Mouse (Mus musculus): Measurements from ENCODE around the gene Pdap1.
"Not testable (repeated sequence)": the region's sequence is repeated elsewhere in the genome, so short reads cannot be mapped to it uniquely, and the experiment has no call there.

The Pdap1 gene

DNA sequence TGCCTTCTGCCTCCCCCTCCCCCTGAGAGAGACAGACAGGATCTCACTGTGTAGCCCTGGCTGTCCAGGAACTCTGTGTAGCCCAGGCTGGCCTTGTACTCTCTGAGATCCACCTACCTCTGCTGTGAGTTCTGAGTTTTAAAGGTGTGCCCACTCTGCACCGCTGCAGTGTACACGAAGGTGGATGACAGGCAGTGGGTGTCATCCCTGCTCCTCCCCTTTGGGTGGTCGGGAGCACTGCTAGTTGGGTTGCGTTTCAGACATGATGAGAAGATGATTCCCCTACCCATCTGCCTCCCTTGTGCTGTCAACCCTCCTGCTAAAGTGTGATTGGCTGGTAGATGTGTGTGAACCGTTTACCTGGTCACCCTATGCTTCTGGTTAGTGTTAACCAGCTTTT, 21.6 kb downstream of the Pdap1 start:
- no peak for DNase-seq (ENCODE audit: low spot score)

DNA sequence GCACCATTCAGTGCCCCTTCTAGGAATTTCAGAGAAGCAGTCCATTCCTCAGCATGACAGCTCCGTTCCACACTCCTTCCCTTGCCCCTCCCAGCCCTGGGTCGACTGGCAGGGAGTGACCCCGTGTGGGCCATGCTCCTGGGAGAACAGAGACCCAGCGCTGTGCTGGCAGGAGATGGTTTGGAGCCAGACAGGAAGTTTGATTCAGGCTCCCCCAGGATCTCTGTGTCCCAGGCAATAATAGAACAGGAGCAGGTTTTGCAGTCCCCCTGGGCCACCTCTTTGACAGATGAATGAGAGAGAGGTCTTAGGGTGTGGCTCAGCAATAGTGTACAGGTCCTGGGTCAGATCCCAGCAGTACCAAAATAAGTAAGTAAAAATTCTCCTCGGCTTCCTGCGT, 22.0 kb downstream of the Pdap1 start:
- no peak for DNase-seq (ENCODE audit: low spot score)

DNA sequence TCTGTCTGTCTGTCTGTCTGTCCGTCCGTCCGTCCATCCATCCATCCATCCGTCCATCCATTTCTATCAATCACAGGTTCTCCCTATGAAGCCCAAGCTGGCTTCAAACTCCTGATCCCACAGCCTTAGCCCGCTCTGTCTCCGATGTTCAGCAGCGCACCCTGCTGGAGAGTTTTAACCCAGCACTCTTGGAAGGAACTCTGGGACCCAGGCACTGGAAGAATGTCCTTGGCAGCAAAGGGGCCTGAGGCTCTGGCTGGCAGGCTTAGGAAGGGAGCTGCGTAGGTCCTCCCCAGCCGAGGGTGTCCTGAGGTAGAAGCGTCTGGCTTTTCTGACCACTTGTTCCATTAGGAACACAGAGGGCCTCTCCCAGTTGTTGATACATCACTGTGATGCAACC, 23.1 kb downstream of the Pdap1 start:
- DNase-seq (ENCODE audit: low spot score) = peak; percentile 69

DNA sequence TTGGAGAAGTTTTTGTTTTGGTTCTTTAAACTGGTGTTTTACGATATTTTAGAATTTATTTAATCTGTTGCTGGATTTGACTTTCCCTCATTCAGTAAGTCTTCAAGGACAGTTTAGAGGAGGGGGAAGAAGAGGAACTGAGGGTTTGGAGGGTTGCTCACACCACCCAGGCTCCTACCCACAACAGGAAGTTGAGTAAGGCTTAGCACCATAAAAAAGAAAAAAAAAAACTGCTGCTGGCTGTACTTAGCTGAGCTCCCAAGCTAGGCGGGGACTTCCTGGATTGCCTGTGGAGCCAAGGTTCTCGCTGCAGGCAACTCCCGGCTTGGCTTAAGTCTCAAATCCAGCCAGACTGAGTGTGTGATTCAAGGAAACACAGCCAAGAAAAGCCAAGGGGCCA, 23.7 kb downstream of the Pdap1 start:
- DNase-seq (ENCODE audit: low spot score) = no peak

DNA sequence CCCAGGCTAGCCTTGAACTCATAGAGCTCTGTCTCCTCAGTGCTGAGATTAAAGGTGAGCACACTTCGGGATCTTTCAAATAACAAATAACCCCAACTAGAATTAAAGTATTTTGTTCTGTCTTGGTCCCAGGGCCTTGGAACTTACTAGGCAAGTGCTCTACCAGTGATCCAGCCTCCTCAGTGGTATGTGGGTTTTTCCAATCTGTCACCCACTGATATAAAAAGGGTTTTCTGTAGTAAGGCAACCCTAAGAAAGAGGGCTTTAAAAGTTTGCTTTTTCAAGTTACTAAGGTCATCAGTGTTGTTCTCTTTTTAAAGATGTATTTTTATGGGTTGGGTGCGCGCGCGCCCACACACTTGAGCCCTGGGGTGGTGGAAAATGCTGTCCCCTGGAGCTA, 24.3 kb downstream of the Pdap1 start:
- DNase-seq (ENCODE audit: low spot score) = no peak

DNA sequence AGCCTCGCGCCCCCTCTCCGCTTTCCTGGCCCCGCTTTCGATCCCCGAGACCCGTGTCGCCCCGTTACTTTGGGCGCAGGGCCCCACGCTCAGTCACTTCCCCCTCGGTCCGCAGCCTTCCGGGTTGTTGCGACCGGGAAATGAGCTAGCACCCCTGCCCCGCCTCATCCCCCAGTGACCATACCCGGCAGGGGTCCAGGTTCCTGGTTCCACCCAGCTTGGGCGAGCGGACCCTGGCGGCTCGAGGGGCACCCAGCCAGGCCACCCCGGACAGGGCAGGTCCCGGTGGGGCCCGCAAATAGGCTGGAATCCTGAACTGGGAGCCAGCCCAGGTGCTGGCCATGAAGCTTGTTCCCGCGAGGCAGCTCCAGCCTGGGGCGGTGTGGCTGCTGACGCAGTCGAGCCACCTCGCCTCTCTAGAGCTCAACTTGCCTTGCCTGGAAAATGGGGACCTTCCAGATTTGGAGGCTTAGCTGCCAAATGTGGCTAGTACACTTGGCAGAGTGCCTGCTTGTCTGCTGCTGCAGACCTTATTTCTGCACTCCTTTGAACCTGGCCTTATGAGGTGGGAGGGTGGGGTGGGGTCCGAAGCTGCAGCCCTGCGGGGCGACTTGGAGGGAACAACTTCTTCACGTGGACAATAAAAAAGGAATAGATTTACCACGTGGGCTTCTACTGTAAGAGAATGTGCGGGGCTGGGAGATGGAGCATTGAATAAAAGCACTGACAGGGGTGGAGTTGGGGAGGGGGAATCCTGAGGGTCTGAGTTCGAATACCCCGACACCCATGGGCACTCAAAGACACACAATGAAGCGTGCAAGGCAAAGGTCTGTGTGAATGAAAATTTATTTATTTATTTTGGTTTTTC, 25.2 kb downstream of the Pdap1 start:
- DNase-seq (ENCODE audit: low spot score) = peak; percentile 22

DNA sequence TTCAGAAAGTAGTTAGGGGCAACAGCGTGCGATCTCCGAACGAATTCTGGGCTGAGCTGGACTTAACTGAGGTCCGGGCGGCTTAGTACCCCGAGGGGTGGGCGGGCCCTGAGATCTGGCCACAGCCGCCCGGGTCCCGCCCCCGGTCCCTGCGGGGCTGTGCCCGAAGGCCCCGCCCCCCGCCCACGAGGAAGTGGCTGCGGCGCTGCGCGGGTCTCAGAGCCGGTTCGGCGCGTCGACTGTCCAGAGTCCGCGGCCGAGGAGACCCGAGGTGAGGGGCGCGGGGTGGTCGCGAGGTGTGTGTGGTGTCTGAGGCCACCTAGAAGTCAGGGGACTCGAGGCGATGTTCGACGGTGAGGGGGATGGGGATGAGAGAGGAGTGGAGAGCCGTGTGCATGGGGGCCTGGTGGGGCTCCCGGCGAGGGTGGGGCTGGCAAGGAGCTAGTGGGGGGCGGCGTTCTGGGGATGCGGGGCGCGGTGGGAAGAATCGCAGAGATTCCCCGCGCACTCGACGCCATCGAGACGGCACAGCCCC, 25.9 kb downstream of the Pdap1 start, which contains the start of gene Arpc1b:
Arpc1b (plus strand) TSS at position 145 of the 535 bp plus-strand sequence.
- peak; percentile 69 for DNase-seq (ENCODE audit: low spot score)

DNA sequence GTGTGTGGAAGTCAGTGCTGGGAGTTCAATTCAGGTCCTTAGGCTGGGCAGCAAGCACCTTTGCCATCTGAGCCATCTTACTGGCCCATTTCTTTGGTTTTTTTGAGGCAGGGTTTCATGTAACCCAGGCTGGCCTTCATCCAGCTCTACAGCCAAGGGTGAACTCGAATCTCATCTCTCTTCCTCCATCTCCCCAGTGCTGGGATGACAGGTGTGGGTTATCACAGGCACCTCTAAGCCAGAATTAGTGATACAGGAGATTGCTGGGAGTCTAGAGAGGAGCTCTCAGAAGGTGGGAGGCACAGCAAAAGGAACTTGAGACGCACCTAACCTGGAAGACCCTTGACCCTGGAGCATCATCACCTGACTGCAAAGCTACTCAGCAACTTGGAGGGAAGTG, 26.6 kb downstream of the Pdap1 start:
- DNase-seq (ENCODE audit: low spot score) = no peak

DNA sequence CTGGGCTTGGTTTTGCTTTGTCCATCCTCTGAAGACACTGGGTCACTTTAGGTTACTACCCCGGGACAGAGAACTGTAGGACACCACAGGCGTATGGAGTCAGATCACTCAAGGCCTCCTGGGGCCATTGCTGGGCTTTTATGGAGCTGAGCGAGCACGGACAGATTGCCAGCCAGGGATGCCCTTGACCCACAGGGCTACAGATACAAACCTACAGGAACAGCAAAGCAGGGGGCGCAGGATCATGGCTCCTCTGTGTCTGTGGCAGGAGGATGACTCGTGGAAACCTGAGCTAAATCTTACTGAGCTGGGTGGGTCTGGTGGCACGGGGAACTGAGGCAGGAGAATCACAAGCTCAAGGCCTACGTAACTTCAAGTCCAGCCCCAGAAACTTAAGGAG, 27.5 kb downstream of the Pdap1 start:
- no peak for DNase-seq (ENCODE audit: low spot score)

DNA sequence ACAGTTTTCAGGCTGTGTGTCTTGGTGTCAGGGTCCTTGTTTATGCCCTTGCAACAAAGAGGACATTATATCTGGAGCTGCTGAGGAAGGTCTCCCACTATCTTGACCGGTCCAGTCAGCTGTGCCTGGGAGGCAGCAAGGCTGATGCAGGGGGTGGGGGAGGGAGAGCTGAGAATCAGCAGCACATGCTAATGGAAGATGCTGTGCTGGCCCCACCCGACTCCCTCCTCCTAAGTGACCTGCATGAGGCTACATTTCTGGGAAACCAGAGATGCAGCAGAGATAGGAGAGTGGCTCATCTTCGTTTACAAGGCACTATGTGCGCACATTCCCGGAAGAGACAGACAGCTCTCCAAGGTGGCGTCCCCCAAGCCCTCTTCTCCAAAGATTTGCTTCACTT, 29.6 kb downstream of the Pdap1 start:
- DNase-seq (ENCODE audit: low spot score) = no peak

DNA sequence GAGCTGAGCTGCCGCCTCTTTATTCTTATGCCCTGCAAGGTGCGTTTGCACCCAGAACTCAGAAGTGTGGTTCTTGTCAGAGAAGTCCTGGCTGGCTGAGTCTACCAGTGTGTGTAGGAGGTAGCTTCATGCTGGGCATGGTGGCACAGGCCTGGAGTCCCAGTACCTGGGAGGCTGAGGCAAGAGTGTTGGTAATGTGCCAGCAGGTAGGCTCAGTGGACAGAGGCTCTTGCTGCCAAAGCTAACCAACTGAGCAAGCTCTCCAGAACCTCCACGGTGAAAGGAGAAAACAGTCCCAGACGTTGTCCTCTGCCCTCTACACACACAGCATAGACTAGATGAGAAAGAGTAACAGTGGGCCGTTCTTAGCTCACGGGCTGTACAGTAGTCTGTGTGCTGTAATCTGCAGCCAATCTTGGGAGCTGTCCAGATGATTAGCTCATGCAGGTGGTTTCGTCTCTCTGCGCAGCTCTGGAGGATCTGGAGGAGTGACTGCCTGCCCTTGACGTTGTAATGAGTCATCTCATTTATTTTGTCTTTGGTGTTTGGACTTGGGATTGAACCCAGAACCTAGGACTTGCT, 34.3 kb downstream of the Pdap1 start:
- no peak for DNase-seq (ENCODE audit: low spot score)

DNA sequence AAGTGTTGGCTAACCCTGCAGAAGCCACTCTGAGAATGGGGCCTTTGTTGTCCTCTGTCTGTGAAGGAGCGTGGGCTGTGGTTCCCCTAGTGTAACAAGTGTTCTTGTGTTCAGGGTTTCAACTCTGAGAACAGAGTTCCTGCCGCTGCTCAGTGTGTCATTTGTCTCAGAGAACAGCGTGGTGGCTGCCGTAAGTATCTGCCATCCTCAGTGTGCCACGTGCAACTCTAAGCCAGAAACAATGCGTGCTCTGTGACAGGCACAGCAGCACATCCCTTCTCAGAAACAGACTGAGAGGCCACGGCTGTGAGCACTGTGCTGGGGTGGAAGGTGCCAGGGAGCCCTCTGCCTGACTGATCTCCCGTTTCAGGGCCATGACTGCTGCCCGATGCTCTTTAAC, 35.7 kb downstream of the Pdap1 start:
- DNase-seq (ENCODE audit: low spot score) = no peak

DNA sequence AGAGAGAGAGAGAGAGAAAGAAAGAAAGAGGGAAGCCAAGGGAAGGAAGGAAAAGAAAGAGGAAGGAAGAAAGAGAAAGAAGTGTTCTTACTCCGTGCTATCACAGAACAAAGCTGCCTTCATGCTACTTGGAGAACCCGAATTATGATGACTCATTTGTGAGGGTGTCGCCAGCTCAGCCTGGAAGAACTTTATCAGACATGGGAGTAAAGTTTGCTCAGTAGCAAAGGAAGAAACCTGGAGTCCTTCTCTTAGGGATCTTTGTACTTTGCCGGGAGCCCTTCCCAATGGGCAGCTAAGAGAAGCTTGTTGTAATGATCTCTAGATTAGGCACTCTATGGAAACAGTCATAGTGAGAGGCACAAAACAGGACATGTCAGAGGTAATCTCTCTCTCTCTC, 37.3 kb downstream of the Pdap1 start:
- no peak for DNase-seq (ENCODE audit: low spot score)

DNA sequence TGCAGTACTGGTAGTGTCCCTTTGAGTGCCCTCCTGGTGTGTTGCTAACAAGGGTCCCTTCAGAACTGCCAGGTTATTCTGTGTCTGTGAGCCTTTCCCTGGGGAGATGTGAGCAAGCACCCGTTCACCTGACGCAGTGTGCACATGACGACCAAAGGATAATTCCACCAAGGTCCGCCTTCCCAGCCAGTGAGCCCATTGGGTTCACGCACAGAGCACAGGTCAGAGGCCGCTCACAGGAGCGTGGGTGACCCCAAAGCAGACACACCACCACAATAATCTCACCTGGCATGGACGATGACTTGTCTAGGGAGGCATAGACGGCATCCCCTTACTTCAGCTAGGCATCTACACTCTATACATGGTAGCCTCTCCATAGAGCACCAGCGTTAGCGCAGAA, 38.6 kb downstream of the Pdap1 start:
- not testable (repeated sequence) for DNase-seq (ENCODE audit: low spot score)

DNA sequence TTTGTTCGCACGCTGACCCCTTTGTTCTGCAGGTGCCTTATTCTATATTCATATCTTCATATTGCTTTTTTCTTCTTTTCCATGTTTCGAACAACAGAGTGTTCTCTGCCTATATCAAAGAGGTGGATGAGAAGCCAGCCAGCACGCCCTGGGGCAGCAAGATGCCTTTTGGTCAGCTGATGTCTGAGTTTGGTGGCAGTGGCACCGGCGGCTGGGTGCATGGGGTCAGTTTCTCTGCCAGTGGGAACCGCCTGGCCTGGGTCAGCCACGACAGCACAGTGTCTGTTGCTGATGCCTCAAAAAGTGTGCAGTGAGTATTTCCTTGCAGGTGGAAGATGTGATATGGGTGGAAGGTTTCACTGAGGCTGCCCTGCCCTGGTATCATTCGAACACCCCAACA, 39.1 kb downstream of the Pdap1 start:
- DNase-seq (ENCODE audit: low spot score) = no peak

DNA sequence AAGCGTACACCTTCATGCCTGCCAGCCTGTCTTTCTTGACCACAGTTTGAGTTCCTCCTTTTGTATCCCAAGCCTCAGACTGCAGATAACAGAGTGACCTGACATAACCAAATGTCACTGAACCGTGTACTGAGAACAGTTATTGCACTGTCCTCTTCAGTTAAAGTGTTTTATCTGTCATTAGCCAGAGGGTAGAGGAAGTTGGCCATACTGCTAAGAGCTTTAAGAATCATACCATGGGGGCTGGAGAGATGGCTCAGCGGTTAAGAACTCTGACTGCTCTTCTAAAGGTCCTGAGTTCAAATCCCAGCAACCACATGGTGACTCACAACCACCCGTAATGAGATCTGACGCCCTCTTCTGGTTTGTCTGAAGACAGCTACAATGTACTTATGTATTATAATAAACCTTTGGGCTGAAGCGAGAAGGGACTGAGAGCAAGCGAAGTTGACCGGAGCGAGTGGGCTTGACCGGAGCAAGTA, 41.7 kb downstream of the Pdap1 start:
- no peak for DNase-seq (ENCODE audit: low spot score)

DNA sequence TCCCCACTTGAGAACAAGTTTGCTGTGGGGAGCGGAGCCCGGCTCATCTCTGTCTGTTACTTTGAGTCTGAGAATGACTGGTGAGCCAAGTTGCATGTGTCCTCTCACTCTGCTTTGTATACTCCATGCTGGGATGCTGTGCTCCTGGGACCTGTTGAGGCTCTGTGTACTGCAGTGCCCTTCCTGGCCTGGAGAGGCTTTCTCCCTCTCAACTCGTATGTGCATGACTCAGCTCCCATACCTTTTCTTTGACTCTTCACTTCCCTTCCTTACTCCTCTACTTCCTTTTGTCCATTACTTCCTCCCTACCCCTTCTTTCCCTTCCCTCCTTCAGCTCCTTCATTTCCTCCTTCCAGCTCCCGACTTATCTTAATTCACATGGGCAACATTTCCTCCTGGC, 43.8 kb downstream of the Pdap1 start:
- DNase-seq (ENCODE audit: low spot score) = no peak

DNA sequence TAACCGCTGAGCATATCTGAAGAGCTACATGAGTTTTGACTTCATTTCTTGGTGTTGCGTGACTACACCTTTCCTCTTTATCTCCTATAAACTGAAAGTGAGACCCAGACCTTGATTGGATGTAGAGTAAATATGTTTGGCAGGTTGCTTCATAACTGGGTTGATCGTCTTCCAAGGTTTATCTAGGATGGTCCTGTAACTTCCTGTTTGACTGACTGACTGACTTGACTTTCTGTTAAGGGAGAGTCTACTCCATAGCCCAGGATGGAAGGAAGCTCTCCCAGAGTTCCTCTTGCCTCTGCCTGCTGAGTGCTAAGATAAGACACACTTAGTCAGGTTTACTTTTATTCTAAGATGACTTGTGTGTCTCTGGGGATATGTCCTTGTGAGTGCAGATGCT, 50.2 kb downstream of the Pdap1 start:
- DNase-seq (ENCODE audit: low spot score) = no peak

DNA sequence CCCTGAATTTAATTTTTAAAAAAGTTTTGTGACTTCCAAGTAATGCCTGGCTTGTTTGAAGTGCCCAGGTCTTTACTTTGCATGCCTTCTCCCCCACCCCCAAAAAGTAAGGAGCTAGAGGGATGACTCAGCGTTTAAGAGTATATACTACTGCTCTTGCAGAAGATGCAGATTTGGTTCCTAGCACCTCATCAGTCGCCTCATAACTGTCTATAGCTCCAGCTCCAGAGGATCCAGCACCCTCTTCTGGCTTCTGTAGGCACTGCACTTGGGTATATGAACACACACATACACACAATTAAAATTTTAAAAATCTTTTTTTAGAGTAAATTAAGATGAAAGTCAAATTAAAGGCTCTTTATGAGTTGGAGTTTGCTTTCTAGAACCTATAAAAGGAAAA, 51.9 kb downstream of the Pdap1 start:
- no peak for DNase-seq (ENCODE audit: low spot score)

DNA sequence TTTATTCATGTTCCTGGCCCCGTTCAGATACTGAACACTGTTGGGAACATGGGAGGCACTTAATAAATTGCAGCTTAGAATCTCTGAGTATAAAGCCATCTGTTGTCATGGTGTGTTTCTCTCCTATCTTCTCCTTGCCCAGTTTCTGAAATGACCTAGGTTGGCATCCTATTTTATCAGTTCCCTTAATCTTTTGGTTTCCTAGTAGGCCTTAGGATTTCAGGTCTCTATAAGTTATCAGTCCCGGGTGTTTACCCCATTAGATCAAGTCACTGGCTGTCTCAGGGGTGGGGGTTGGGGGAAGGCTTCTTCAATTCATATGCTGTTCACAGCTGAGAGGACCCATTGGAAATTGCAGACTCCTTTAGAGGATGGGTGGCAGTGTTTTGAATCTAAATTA, 55.2 kb downstream of the Pdap1 start:
- no peak for DNase-seq (ENCODE audit: low spot score)

DNA sequence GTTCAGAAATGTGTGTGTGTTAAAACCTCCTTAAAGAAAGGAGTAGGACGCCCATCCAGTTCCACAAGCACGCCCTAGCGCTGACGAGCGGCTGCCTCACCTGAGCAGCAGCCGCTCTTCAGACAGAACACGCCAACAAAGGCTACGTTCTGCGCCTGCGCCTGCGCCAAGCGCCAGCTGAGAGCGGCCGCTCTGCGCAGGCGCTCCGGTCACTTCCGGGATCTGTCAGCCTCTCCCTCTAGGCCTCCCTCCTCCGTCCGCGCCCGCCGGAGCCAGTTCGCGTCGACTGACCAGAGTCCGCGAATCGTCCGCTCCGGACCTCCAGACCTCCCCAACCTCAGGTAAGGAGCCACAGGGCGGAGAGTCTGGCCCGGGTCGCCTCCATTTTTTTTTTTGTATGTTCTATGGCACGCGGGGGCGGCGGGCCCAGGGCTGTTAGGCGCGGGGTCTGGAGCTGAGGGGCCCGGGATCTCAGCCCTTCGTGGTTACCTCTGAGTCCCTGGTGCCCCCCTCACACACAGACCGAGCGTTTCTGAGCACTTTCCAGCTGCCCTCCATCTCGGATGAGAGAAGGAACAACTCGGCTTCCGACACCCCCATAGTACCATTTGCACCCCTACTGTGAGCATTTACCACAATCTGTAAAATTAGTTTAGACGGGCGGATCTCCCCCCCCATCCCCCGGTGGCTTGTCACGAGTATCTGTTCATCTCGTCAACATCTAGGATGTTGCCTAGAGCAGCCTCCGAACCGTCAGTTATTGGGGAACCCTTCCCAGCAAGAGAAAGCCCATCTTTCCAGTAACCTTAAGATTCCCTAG, 56.2 kb downstream of the Pdap1 start, which contains the start of the genes Arpc1a and Kpna7:
Arpc1a (plus strand) TSS at position 199 of the 820 bp plus-strand sequence.
Kpna7 (minus strand) TSS at position 399 of the 820 bp plus-strand sequence.
- peak; percentile 97 for DNase-seq (ENCODE audit: low spot score)

DNA sequence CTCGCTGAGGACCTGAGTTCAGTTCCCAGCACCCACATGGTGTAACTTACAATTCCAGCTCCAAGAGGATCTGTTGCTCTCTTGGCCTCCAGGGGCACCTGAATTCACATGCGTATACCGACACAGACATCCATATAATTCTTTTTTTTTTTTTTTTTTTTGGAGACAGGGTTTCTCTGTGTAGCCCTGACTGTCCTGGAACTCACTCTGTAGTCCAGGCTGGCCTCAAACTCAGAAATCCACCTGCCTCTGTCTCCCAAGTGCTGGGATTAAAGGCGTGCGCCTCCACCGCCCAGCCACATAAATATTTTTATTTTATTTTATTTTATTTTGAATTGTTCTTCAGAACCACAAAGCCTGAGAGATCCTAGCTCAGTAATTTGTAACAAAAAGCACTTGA, 56.8 kb downstream of the Pdap1 start:
- DNase-seq (ENCODE audit: low spot score) = not testable (repeated sequence)

Data from retina, embryonic 14.5 days (tissue).